Mouse (Mus musculus) myocyte (in vitro differentiated cells): ENCODE data around the gene Fam117b. TPM values are rescaled to one million over a fixed set of nuclear protein-coding genes. Genes with fewer than 3 reads are reported as not detected.

Source experiments
- H3K27me3 ChIP-seq: one replicate; pipeline ENCODE4 v1.6.1; 2011; ENCODE audit not compliant: control insufficient read depth, insufficient read depth, insufficient read length
- H3K36me3 ChIP-seq: one replicate; pipeline ENCODE4 v1.6.1; 2011; ENCODE audit not compliant: control insufficient read depth, insufficient read depth
- H3K4me2 ChIP-seq: one replicate; pipeline ENCODE4 v1.6.1; 2011; ENCODE audit warnings: low read depth, control low read depth
- H3K4me3 ChIP-seq: one replicate; pipeline ENCODE4 v1.5.1; 2011; ENCODE audit warnings: mild to moderate bottlenecking, control low read depth, moderate library complexity
- H3K79me2 ChIP-seq: one replicate; pipeline ENCODE4 v1.6.1; 2011; ENCODE audit not compliant: control insufficient read depth, insufficient read depth
- H3ac ChIP-seq: one replicate; pipeline ENCODE4 v1.6.1; 2011; ENCODE audit not compliant: control insufficient read depth, insufficient read length
- CEBPB ChIP-seq: IDR thresholded peaks from 2 replicates; pipeline ENCODE4 v1.6.1; 2011; ENCODE audit warnings: mild to moderate bottlenecking, moderate library complexity; ENCODE audit not compliant: poor library complexity, insufficient read depth, severe bottlenecking
- E2F4 ChIP-seq: IDR thresholded peaks from one replicate; pipeline ENCODE4 v1.6.1; 2011; ENCODE audit warnings: mild to moderate bottlenecking, control low read depth, moderate library complexity; ENCODE audit not compliant: insufficient read depth
- MAX ChIP-seq: IDR thresholded peaks from one replicate; pipeline ENCODE4 v1.6.1; 2011; ENCODE audit warnings: low read depth, mild to moderate bottlenecking, control low read depth
- MYOD1 ChIP-seq, 3 experiments: IDR thresholded peaks; one replicate each; pipeline ENCODE4 v1.6.1; 2011; ENCODE audit warnings: control low read depth in 2 of 3, low read depth in 2 of 3, mild to moderate bottlenecking in 2 of 3, moderate library complexity in 1 of 3; ENCODE audit not compliant: insufficient read length in 2 of 3, control insufficient read depth in 1 of 3
- MYOG ChIP-seq, 3 experiments: IDR thresholded peaks; one replicate each; pipeline ENCODE4 v1.6.1; 2011; ENCODE audit warnings: control low read depth in 2 of 3, low read depth in 2 of 3, mild to moderate bottlenecking in 2 of 3; ENCODE audit not compliant: insufficient read length in 2 of 3, control insufficient read depth in 1 of 3, insufficient read depth in 1 of 3
- POLR2A ChIP-seq: IDR thresholded peaks from one replicate; pipeline ENCODE4 v1.6.1; 2011; ENCODE audit warnings: low read depth, mild to moderate bottlenecking, control low read depth, moderate library complexity; ENCODE audit not compliant: insufficient read length
- POLR2AphosphoS2 ChIP-seq: IDR thresholded peaks from one replicate; pipeline ENCODE4 v1.6.1; 2011; ENCODE audit warnings: low read depth, control low read depth; ENCODE audit not compliant: insufficient read length
- REST ChIP-seq: IDR thresholded peaks from one replicate; pipeline ENCODE4 v1.6.1; 2011; ENCODE audit warnings: mild to moderate bottlenecking, control low read depth, moderate library complexity; ENCODE audit not compliant: insufficient read depth, insufficient read length
- SRF ChIP-seq: IDR thresholded peaks from one replicate; pipeline ENCODE4 v1.6.1; 2011; ENCODE audit warnings: low read depth; ENCODE audit not compliant: control insufficient read depth, insufficient read length
- TCF12 ChIP-seq: IDR thresholded peaks from one replicate; pipeline ENCODE4 v1.6.1; 2011; ENCODE audit warnings: mild to moderate bottlenecking, control low read depth; ENCODE audit not compliant: poor library complexity, insufficient read depth, severe bottlenecking
- TCF3 ChIP-seq: IDR thresholded peaks from one replicate; pipeline ENCODE4 v1.6.1; 2011; ENCODE audit warnings: low read depth, control low read depth; ENCODE audit not compliant: insufficient read length
- USF1 ChIP-seq: IDR thresholded peaks from one replicate; pipeline ENCODE4 v1.6.1; 2011; ENCODE audit warnings: low read depth, mild to moderate bottlenecking, control low read depth, moderate library complexity
- polyA plus RNA-seq: library from polyadenylated mRNA; unstranded; fragments of >200 nt; fragmentation: generic; extraction: Trizol; gene quantifications from one replicate; pipeline ENCODE4 v1.2.1, GENCODE M21; 2012; ENCODE audit warnings: missing spikeins

Gene Fam117b
- polyA plus RNA-seq = 4.3 TPM

DNA sequence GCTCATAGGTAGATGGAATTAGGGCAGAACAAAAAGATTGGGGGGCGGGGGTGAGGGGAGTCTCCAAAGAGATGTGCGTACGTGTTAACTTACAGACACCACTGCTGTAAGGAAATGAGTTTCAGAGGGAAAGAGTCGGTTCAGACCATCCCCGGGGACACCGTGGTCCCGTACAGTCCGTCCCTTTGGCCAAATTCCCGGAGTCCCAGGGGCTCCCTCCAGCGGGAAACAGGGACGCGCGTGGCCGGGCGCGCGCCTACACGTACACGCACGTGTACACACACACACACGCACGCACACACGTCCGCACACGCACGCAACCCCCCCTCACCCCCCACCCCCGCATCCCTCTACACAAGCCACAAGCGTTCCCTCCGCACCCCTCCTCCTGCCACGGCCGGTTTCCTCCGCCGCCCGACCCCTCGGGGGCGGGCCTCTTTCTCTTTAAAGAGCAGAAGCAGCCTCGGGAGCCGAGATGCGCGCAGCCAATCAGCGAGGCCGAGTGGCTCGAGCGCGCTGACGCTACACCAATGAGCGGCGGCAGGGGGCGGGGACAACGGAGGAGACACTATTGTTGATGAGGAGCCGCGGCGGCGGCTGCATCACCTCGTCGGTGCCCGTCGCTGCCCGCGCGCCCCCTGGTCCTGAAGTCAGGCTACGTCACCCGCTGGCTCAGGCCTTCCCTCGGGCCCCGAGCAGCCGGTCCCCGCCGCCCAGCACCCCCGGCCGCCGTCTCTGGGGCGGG lies at the start of gene Fam117b:
Fam117b (plus strand) TSS at position 594 of the 745 bp plus-strand sequence.
- H3K79me2 ChIP-seq = peaks cover 33% of the 10 kb centered on the region
- peak within 1 kb of the TSS; percentile 35 for H3K4me3 ChIP-seq
- TF ChIP-seq MYOD1 (IDR thresholded peaks at IDR 0.05; ENCODE audit: control insufficient read depth in 1 of 3, insufficient read length in 2 of 3, low read depth in 2 of 3) = peak in 1 of 3 experiments; percentile 32
- no peak for TF ChIP-seq TCF3
- peak; percentile 86 for TF ChIP-seq POLR2AphosphoS2
- TF ChIP-seq CEBPB = no peak
- TF ChIP-seq REST = peak; percentile 49
- peak; percentile 80 for TF ChIP-seq POLR2A
- TF ChIP-seq MYOG (IDR thresholded peaks at IDR 0.05; ENCODE audit: control insufficient read depth in 1 of 3, insufficient read depth in 1 of 3, insufficient read length in 2 of 3, low read depth in 2 of 3) = no peak
- no peaks in the 10 kb centered on the region for H3K27me3 ChIP-seq
- peak within 1 kb of the TSS; percentile 84 for H3K4me2 ChIP-seq
- peak within 1 kb of the TSS; percentile 96 for H3ac ChIP-seq
- no peaks in the 10 kb centered on the region for H3K36me3 ChIP-seq

DNA sequence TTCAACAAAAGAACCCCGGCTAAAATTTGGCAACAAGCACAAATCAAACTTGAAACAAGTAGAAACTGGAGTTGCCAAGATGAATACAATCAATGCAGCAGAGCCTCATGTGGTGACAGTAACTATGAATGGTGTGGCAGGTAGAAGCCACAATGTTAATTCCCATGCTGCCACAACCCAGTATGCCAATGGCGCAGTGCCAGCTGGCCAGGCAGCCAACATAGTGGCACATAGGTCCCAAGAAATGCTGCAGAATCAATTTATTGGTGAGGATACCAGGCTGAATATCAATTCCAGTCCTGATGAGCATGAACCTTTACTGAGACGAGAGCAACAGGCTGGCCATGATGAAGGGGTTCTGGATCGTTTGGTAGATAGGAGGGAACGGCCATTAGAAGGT lies 44.8 kb upstream of the Fam117b start:
- Histone ChIP-seq H3K79me2 (no peaks in the 10 kb centered on the region), H3K27me3 (no peaks in the 10 kb centered on the region), H3K36me3 (peaks cover 36% of the 10 kb centered on the region), H3ac (no peak overlapping the region), H3K4me2 (no peak overlapping the region), H3K4me3 (no peak overlapping the region)
- TF ChIP-seq POLR2A (no peak), MAX (no peak), POLR2AphosphoS2 (no peak), E2F4 (no peak), MYOG (IDR thresholded peaks at IDR 0.05; ENCODE audit: control insufficient read depth in 1 of 3, insufficient read depth in 1 of 3, insufficient read length in 2 of 3, low read depth in 2 of 3) (no peak), MYOD1 (IDR thresholded peaks at IDR 0.05; ENCODE audit: control insufficient read depth in 1 of 3, insufficient read length in 2 of 3, low read depth in 2 of 3) (no peak), USF1 (no peak), REST (no peak), CEBPB (no peak), TCF3 (no peak), TCF12 (no peak), SRF (no peak)

DNA sequence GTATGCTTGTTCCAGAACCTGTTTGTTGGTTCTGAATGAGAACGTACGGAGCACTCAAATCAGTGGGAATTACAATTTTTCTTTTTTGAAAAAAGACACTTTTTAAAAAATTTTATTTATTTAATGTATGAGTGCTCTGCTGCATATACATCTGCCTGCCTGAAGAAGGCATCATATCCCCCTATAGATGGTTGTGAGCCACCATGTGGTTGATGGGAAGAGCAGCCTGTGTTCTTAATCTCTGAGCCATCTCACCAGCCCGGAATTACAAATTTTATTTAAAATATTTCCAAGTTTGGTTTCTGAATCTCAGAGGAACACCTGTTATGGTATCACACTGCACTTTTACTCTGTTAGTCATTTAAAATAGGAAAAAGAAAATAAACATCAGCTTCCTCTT lies 38.8 kb upstream of the Fam117b start:
- Histone ChIP-seq H3K36me3 (peaks cover 21% of the 10 kb centered on the region), H3ac (no peak overlapping the region), H3K27me3 (no peaks in the 10 kb centered on the region), H3K4me3 (no peak overlapping the region), H3K4me2 (no peak overlapping the region), H3K79me2 (no peaks in the 10 kb centered on the region)
- no peak for TF ChIP-seq TCF12
- no peak for TF ChIP-seq MYOD1 (IDR thresholded peaks at IDR 0.05; ENCODE audit: control insufficient read depth in 1 of 3, insufficient read length in 2 of 3, low read depth in 2 of 3)

DNA sequence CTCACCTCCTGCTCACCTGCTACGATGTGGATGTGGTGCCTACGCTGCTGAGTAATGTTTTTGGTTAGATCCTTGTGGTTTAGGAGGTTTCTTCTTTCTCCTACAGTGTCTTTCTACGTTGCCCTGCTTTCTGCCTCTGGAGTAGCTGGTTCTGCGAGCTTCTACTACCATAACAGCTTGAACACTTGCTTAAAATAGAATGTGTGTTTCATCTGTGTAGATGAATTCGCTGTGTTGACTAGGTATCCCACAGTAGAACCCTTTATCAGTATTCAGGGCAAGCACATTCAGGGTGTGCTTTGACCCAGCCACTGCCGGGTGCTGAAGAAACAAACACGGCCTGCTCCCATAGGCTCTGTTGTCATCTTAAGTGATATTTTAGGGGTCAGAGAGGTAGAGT lies 34.7 kb upstream of the Fam117b start:
- H3K79me2 ChIP-seq = no peaks in the 10 kb centered on the region
- no peaks in the 10 kb centered on the region for H3K27me3 ChIP-seq
- H3K4me2 ChIP-seq = no peak overlapping the region
- H3ac ChIP-seq = no peak overlapping the region
- H3K4me3 ChIP-seq = no peak overlapping the region
- H3K36me3 ChIP-seq = peaks cover 21% of the 10 kb centered on the region
- TF ChIP-seq REST (no peak), SRF (no peak), CEBPB (no peak), TCF3 (no peak), USF1 (no peak), MYOD1 (IDR thresholded peaks at IDR 0.05; ENCODE audit: control insufficient read depth in 1 of 3, insufficient read length in 2 of 3, low read depth in 2 of 3) (no peak), POLR2A (no peak), MAX (no peak), TCF12 (no peak)
